Mouse (Mus musculus) gastrocnemius, postnatal 10 days (tissue): ENCODE results near the gene Mid1. TPM values are rescaled to one million over a fixed set of nuclear protein-coding genes. Genes with fewer than 3 reads are reported as not detected.
A peak's percentile ranks its signal among the peaks of the same experiment; 100 is the strongest.
"Not testable (repeated sequence)": the region's sequence is repeated elsewhere in the genome, so short reads cannot be mapped to it uniquely, and the experiment has no call there.

Experiments
- DNase-seq: peaks from one replicate; pipeline ENCODE4 v3.0.0; 2021; ENCODE audit warnings: mixed read lengths
- total RNA-seq, 2 experiments: library from RNA; stranded (reverse); gene quantifications; 2 replicates each; pipeline ENCODE4 v1.2.3; 2021

The Mid1 gene
- total RNA-seq, 2 experiments from 2014 or later, result 11.0 to 13.3 TPM

GRCm38 (mm10) chrX:170000642-170001387 lies 315.8 kb downstream of the Mid1 start:
- not testable (repeated sequence) for DNase-seq

- not testable (repeated sequence) for DNase-seq
Measured at GRCm38 (mm10) chrX:170001388-170001695, 316.3 kb downstream of the Mid1 start.

GRCm38 (mm10) chrX:170002510-170003197 lies 317.7 kb downstream of the Mid1 start:
- DNase-seq, result not testable (repeated sequence)

DNA sequence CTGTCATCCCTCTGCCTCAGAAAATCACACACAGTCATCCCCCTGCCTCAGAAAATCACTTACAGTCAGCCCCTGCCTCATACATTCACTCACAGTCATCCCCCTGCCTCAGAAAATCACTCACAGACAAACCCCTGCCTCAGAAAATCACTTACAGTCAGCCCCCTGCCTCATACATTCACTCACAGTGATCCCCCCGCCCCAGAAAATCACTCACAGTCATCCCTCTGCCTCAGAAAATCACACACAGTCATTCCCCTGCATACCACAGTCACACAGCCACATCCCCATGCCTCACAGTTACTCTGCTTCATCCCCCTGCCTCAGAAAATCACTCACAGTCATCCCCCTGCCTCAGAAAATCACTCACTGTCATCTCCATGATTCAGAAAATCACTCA lies 318.5 kb downstream of the Mid1 start:
- DNase-seq, result not testable (repeated sequence)

- DNase-seq, result not testable (repeated sequence)
Measured at GRCm38 (mm10) chrX:170004236-170004635, 319.2 kb downstream of the Mid1 start.

- not testable (repeated sequence) for DNase-seq
Measured at GRCm38 (mm10) chrX:170004793-170005192, 319.8 kb downstream of the Mid1 start.

GRCm38 (mm10) chrX:170005194-170005593 lies 320.2 kb downstream of the Mid1 start:
- DNase-seq, result peak; percentile 31

DNA sequence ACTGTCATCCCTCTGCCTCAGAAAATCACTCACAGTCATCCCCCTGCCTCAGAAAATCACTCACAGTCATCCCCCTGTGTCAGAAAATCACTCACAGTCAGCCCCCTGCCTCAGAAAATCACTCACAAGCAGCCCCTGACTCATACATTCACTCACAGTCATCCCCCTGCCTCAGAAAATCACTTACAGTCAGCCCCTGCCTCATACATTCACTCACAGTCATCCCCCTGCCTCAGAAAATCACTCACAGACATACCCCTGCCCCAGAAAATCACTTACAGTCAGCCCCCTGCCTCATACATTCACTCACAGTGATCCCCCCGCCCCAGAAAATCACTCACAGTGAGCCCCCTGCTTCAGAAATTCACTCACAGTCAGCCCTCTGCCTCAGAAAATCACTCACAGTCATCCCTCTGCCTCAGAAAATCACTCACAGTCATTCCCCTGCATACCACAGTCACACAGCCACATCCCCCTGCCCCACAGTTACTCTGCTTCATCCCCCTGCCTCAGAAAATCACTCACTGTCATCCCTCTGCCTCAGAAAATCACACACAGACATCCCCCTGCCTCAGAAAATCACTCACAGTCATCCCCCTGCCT lies 320.8 kb downstream of the Mid1 start:
- not testable (repeated sequence) for DNase-seq

DNA sequence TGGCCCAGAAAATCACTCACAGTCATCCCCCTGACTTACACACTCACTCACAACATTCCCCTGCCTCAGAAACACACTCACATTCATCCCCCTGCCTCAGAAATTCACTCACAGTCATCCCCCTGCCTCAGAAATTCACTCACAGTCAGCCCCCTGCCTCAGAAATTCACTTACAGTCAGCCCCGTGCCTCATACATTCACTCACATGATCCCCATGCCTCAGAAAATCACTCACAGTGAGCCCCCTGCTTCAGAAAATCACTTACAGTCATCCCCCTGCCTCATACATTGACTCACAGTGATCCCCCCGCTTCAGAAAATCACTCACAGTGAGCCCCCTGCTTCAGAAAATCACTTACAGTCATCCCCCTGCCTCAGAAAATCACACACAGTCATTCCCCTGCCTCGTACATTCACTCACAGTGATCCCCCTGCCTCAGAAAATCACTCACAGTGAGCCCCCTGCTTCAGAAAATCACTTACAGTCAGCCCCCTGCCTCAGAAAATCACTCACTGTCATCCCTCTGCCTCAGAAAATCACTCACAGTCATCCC lies 321.8 kb downstream of the Mid1 start:
- DNase-seq, result not testable (repeated sequence)

DNA sequence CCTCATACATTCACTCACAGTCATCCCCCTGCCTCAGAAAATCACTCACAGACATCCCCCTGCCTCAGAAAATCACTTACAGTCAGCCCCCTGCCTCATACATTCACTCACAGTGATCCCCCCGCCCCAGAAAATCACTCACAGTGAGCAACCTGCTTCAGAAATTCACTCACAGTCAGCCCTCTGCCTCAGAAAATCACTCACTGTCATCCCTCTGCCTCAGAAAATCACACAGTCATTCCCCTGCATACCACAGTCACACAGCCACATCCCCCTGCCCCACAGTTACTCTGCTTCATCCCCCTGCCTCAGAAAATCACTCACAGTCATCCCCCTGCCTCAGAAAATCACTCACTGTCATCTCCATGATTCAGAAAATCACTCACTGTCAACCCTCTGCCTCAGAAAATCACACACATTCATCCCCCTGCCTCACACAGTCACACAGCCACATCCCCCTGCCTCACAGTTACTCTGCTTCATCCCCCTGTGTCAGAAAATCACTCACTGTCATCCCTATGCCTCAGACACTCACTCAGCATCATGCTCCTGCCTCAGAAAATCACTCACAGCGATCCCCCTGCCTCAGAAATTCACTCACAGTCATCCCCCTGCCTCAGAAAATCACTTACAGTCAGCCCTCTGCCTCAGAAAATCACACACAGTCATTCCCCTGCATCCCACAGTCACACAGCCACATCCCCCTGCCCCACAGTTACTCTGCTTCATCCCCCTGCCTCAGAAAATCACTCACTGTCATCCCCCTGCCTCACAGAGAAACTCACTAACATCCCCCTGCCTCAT lies 322.6 kb downstream of the Mid1 start:
- DNase-seq, result not testable (repeated sequence)

DNA sequence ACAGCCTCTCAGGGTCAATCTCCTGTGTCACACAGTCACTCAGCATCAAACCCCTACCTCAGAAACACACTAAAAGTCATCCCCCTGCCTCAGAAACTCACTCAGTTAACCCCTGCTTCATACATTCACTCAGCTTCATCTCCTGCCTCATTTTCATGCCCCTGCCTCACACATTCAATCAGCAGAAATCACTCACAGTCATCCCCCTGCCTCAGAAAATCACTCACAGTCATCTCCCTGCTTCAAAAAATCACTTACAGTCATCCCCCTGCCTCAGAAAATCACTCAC lies 323.1 kb downstream of the Mid1 start:
- not testable (repeated sequence) for DNase-seq

DNA sequence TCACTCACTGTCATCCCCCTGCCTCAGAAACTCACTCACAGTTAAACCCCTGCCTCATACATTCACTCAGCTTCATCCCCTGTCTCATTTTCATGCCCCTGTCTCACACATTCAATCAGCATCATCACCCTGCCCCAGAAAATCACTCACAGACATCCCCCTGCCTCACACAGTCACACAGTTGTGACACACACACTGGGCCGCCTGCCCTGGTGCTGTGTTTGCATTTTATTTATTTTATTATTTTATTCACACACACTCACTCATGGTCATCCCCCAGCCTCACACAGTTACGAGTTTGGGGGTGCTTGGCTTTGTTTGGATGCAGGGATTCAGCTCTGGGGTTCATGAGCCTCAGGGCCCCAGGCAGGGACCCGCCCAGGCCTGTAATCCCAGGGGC lies 323.6 kb downstream of the Mid1 start:
- DNase-seq, result not testable (repeated sequence)

GRCm38 (mm10) chrX:170009016-170009750 lies 324.2 kb downstream of the Mid1 start, which contains the start of gene Gm21887:
Gene Gm21887, plus strand, starts transcription at chrX:170009659.
- DNase-seq, result peak; percentile 99

GRCm38 (mm10) chrX:170009801-170010221 lies 324.8 kb downstream of the Mid1 start:
- DNase-seq, result peak; percentile 96

DNA sequence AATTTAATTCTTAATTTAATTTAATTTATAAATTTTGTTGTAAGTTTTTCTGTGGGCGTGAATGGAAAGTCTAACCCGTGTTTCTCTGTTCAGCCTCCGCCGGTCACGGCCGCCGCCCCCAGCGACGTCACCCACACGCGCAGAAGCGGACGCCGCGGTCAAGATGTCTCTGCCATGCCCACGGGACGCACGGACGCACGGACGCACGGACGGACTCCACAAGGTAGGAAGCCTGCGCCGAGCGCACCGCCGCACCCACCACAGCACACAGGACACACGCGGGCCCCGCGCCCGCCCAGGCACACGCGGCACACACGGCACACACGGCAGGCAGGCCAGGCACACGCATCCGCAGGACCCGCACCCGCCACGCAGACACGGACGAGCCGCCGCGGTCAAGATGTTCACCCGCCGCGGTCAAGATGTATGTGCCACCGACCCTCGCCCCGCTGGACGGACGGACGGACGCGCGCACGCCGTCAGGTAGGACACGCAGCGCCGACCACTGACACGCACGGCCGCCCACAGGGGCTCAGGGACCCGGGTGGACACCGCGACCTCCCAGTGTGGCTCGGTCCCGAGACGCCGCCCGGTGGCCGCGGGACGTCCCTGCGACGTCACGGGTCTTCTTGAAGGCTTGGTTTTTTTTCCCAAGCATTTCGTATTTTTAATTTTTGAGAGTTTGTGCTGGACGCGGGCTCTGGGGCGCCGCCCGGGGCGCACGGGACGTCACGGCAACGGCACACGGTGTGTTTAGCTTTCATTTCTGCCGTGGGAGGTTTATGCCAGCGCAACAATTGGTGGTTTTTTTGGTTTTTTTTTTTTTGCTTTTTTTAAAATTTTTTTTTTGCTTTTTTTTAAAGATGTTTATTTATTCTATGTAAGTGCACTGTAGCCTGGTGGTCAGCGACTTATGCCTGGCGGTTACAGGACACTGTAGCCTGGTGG lies 325.9 kb downstream of the Mid1 start:
- DNase-seq, result peak; percentile 62

DNA sequence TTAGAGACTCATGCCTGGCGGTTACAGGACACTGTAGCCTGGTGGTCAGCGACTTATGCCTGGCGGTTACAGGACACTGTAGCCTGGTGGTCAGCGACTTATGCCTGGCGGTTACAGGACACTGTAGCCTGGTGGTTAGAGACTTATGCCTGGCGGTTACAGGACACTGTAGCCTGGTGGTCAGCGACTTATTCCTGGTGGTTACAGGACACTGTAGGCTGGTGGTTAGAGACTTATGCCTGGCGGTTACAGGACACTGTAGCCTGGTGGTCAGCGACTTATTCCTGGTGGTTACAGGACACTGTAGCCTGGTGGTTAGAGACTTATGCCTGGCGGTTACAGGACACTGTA lies 326.5 kb downstream of the Mid1 start:
- not testable (repeated sequence) for DNase-seq

- DNase-seq, result not testable (repeated sequence)
Measured at GRCm38 (mm10) chrX:170013421-170013820, 328.4 kb downstream of the Mid1 start.

GRCm38 (mm10) chrX:170014038-170014437 lies 329.0 kb downstream of the Mid1 start:
- not testable (repeated sequence) for DNase-seq

DNA sequence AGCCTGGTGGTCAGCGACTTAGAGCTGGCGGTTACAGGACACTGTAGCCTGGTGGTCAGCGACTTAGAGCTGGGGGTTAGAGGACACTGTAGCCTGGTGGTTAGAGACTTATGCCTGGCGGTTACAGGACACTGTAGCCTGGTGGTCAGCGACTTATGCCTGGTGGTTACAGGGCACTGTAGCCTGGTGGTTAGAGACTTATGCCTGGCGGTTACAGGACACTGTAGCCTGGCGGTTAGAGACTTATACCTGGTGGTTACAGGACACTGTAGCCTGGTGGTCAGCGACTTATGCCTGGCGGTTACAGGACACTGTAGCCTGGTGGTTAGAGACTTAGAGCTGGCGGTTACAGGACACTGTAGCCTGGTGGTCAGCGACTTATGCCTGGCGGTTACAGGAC lies 330.9 kb downstream of the Mid1 start:
- DNase-seq, result not testable (repeated sequence)
